Mouse (Mus musculus) midbrain, embryonic 10.5 days (tissue): ENCODE data around the gene Atp6v0e2. TPM values are rescaled to one million over a fixed set of nuclear protein-coding genes. Genes with fewer than 3 reads are reported as not detected.
A peak's percentile ranks its signal among the peaks of the same experiment; 100 is the strongest.

ENCODE experiments used
- DNase-seq: peaks from one replicate; pipeline ENCODE4 v3.0.0-alpha.2; 2017; ENCODE audit warnings: low spot score
- H3K27ac ChIP-seq: fragments of 300-500 bp; sonication (generic); replicated peaks from 2 replicates; pipeline ENCODE4 v1.5.1; 2016; ENCODE audit warnings: mild to moderate bottlenecking
- H3K27me3 ChIP-seq: fragments of 300-500 bp; sonication (generic); 2 replicates; pipeline ENCODE4 v1.6.1; 2016; ENCODE audit warnings: low read depth, mild to moderate bottlenecking; ENCODE audit not compliant: poor library complexity, severe bottlenecking
- H3K36me3 ChIP-seq: fragments of 300-500 bp; sonication (generic); 2 replicates; pipeline ENCODE4 v1.6.1; 2016; ENCODE audit warnings: mild to moderate bottlenecking, moderate library complexity
- H3K4me1 ChIP-seq: fragments of 300-500 bp; sonication (generic); 2 replicates; pipeline ENCODE4 v1.6.1; 2016
- H3K4me3 ChIP-seq: fragments of 300-500 bp; sonication (generic); 2 replicates; pipeline ENCODE4 v1.5.1; 2016; ENCODE audit warnings: mild to moderate bottlenecking, moderate library complexity
- H3K9me3 ChIP-seq: fragments of 300-500 bp; sonication (generic); replicated peaks from 2 replicates; pipeline ENCODE4 v1.6.1; 2016; ENCODE audit warnings: mild to moderate bottlenecking
- WGBS: fragments of 180-500 bp; shearing (Covaris S2); methylation state at CpG from one replicate; pipeline ENCODE4 v1.1.7; 2016; 5-methylcytosine and 5-hydroxymethylcytosine counted together
- polyA plus RNA-seq: library from polyadenylated mRNA; unstranded; fragments of >200 nt; fragmentation: Nextera tagmentation; extraction: Ambion mirVana; gene quantifications from 2 replicates; pipeline ENCODE4 v1.2.1, GENCODE M21; 2016

Gene Atp6v0e2
- polyA plus RNA-seq, 1 experiment from 2014 or later = 59.0 TPM

- DNase-seq = no peak
- Histone ChIP-seq H3K9me3 (no peaks in the 10 kb centered on the region), H3K4me1 (no peaks in the 10 kb centered on the region), H3K27me3 (no peaks in the 10 kb centered on the region), H3K27ac (no peak overlapping the region), H3K36me3 (peaks cover 23% of the 10 kb centered on the region), H3K4me3 (no peak overlapping the region)
- WGBS = 85% methylated on average over 5 of the region's 5 CpGs
Measured at GRCm38 (mm10) chr6:48545251-48545650, 7.8 kb downstream of the Atp6v0e2 start.

DNA sequence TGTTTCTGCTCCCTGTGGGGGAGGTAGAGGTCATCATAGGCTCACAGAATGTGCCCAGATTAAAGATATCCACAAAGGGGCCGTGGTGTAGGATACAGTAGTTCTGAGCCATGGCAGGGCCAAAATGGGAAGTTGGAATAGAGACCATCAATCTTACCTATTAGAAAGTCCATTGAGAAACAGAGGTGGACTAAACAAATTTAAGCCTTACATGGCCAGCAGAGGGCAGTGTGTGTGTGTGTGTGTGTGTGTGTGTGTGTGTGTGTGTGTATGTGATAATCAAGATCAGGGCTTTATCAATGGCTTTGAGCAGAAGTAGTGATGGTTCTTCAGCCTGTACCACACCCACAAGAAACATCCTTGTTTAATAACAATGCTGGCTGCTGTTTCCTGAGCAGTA, 8.9 kb downstream of the Atp6v0e2 start:
- Histone ChIP-seq H3K27ac (no peak overlapping the region), H3K4me3 (no peak overlapping the region), H3K27me3 (no peaks in the 10 kb centered on the region), H3K36me3 (peaks cover 13% of the 10 kb centered on the region), H3K4me1 (no peaks in the 10 kb centered on the region), H3K9me3 (no peaks in the 10 kb centered on the region)
- DNase-seq = peak; percentile 44
- WGBS = 58% methylated on average over 1 of the region's 1 CpGs

DNA sequence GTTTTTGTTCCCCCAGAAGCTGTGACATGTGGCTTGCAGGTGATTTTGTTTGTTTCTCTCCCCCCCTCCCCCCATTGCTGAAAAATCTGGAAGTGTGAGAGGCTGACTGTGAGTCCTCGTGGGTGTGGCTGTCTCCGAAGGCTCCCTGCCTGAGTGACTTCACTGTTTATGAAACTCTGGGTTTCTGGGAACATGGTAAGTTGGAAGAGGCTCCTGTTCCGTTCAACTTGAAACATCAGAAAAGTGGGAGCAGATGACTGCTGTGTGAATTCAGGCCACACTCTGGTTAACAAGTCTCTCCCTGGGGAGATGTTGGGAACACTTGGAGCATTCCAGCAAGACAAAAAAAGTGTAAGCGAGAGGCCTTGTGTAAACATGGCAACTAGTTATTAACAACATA, 9.4 kb downstream of the Atp6v0e2 start:
- Histone ChIP-seq H3K36me3 (peaks cover 7% of the 10 kb centered on the region), H3K9me3 (no peaks in the 10 kb centered on the region), H3K27me3 (no peaks in the 10 kb centered on the region), H3K4me1 (no peaks in the 10 kb centered on the region), H3K4me3 (no peak overlapping the region), H3K27ac (no peak overlapping the region)
- no peak for DNase-seq
- WGBS = 78% methylated on average over 4 of the region's 4 CpGs

- Histone ChIP-seq H3K9me3 (no peaks in the 10 kb centered on the region), H3K27ac (no peak overlapping the region), H3K4me1 (no peaks in the 10 kb centered on the region), H3K36me3 (no peaks in the 10 kb centered on the region), H3K27me3 (no peaks in the 10 kb centered on the region), H3K4me3 (no peak overlapping the region)
- no peak for DNase-seq
- 89% methylated on average over 6 of the region's 6 CpGs for WGBS
Measured at GRCm38 (mm10) chr6:48548314-48548713, 10.9 kb downstream of the Atp6v0e2 start.

- Histone ChIP-seq H3K9me3 (no peaks in the 10 kb centered on the region), H3K4me1 (peaks cover 21% of the 10 kb centered on the region), H3K27me3 (no peaks in the 10 kb centered on the region), H3K36me3 (peaks cover 13% of the 10 kb centered on the region), H3K27ac (no peak overlapping the region), H3K4me3 (no peak overlapping the region)
- WGBS = 65% methylated on average over 4 of the region's 4 CpGs
- DNase-seq = no peak
Measured at GRCm38 (mm10) chr6:48552918-48553317, 15.5 kb downstream of the Atp6v0e2 start.

DNA sequence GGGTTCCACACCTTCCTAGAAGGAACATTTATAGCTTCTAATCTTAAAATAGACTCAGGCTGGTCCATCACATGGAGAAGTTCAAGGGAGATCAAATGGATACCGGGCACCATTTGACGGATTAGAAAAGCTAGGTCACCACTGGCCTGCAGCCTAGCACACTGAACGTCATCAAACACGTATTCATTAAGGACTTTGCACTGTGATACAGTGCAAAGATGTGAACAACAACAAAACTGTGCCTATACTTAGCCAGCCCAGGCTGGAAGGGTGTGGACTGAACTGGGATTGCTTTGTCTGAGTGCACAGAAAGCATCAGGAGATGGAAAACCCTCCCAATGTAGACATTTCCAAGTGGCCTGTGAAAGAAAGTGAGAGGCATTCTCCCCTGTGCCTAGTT, 16.4 kb downstream of the Atp6v0e2 start:
- H3K27me3 ChIP-seq = no peaks in the 10 kb centered on the region
- WGBS = 87% methylated on average over 4 of the region's 4 CpGs
- no peaks in the 10 kb centered on the region for H3K9me3 ChIP-seq
- H3K4me1 ChIP-seq = peaks cover 21% of the 10 kb centered on the region
- peak overlapping the region; percentile 92 for H3K27ac ChIP-seq
- H3K36me3 ChIP-seq = peaks cover 19% of the 10 kb centered on the region
- DNase-seq = no peak
- peak overlapping the region; percentile 63 for H3K4me3 ChIP-seq

DNA sequence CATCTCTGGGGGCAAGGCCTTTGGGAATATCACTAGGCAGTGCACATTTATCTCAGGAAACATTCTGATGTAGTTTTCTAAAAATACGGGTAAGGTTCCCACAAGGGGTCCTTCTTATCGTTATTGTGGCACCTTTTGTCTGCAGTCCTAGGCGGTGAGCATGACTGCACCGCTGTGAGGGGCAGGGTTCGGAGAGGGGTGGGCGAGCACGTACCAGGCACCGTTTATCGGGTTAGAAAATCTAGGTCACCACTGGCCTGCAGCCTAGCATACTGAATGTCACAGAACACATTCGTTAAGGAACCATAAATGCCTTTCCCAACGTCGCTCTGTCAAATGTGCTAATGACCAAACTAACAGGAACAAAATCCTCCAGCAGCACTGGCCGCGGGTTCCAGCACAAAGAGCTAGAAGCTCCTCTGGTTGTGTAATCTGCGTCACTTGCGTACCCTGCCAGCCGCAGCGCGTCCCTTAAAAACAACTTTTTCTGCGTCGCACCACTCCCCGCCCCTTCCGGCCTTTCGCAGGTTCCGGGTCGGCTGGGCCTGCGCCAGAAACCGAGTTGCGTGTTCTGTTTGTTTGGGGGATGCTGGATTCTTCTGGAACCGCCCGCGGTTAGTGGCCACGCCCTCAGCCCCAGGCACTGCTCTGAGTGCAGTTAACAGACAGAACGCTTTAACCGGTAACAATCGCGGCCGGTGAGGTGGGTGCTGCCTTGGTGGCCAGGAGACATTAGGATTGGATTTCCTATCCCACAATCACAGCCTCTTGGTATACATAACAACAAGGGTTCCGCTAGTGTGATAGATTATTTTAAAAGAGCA, 17.1 kb downstream of the Atp6v0e2 start, which contains the start of gene Lrrc61:
Gene Lrrc61 (plus strand): TSS at position 517 of the 824 bp plus-strand sequence.
- peak; percentile 93 for DNase-seq
- no peaks in the 10 kb centered on the region for H3K9me3 ChIP-seq
- under 1% methylated on average over 39 of the region's 39 CpGs for WGBS
- no peaks in the 10 kb centered on the region for H3K27me3 ChIP-seq
- H3K4me3 ChIP-seq = peak within 1 kb of the TSS; percentile 63
- H3K27ac ChIP-seq = peak within 1 kb of the TSS; percentile 92
- H3K4me1 ChIP-seq = peaks cover 21% of the 10 kb centered on the region
- H3K36me3 ChIP-seq = peaks cover 25% of the 10 kb centered on the region

GRCm38 (mm10) chr6:48555104-48555890, 17.9 kb downstream of the Atp6v0e2 start:
- DNase-seq = peak; percentile 66
- Histone ChIP-seq H3K9me3 (no peaks in the 10 kb centered on the region), H3K27me3 (no peaks in the 10 kb centered on the region), H3K27ac (peak overlapping the region; percentile 92), H3K36me3 (peaks cover 27% of the 10 kb centered on the region), H3K4me1 (peaks cover 21% of the 10 kb centered on the region), H3K4me3 (peak overlapping the region; percentile 63)
- 31% methylated on average over 13 of the region's 14 CpGs for WGBS

DNA sequence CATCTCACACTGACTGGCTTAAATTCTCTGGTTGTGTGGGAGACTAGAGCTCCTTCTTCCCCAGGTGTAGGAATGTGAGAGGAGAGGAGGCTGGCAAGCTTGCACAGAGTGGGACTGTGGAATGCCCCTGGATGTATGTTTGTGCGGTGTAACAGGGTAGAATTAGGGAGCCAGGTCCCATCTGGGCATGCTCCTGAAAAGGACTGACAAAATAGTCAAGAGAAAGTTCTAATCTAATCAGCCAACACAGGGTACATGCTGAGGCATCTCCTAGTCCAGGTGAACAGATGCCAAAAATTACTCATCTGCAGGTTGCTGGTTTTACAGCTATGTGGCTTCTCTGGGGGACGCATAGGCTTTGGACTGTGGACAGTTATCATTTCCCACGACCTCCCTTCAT, 18.5 kb downstream of the Atp6v0e2 start:
- Histone ChIP-seq H3K4me3 (peak overlapping the region; percentile 63), H3K4me1 (peaks cover 21% of the 10 kb centered on the region), H3K36me3 (peaks cover 30% of the 10 kb centered on the region), H3K27ac (peak overlapping the region; percentile 92), H3K9me3 (no peaks in the 10 kb centered on the region), H3K27me3 (no peaks in the 10 kb centered on the region)
- 88% methylated on average over 3 of the region's 3 CpGs for WGBS
- no peak for DNase-seq

DNA sequence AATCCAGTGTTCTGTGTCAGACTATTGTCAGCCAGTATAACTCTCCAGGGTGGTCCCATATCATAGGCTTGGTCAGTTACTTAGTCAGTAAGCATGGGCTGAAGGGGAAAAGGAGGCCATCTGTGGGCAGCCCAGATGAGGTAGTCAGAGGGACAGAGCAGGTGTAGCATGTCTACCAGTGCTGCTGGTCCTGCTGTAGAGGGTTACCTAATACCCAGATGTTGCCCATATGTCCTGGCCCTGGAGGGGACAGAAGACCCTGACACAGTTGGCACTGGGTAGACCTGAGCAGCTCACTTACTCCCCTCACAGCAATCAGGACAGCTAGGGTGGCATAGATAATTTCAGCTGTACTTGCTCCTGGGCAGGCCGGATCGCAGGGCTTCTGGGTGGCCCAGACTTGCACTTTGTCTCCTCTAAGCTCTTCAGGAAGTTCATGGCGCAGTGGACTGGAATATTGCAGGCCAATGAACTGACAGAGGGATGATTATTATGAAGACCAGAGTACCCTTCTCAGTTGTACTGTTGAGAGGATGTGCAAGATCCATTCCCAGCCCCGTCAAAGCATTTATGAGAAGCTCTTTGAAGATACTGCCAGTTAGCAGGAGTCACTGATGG, 28.4 kb downstream of the Atp6v0e2 start:
- DNase-seq = no peak
- 94% methylated on average over 4 of the region's 4 CpGs for WGBS

GRCm38 (mm10) chr6:48566312-48566711, 28.9 kb downstream of the Atp6v0e2 start:
- Histone ChIP-seq H3K36me3 (peaks cover 69% of the 10 kb centered on the region), H3K27me3 (no peaks in the 10 kb centered on the region), H3K27ac (no peak overlapping the region), H3K4me1 (no peaks in the 10 kb centered on the region), H3K4me3 (no peak overlapping the region), H3K9me3 (no peaks in the 10 kb centered on the region)
- 95% methylated on average over 5 of the region's 5 CpGs for WGBS
- DNase-seq = no peak

More for the DNA sequence above, 28.4 kb downstream of the Atp6v0e2 start:
- Histone ChIP-seq H3K36me3 (peaks cover 72% of the 10 kb centered on the region), H3K9me3 (no peaks in the 10 kb centered on the region), H3K4me3 (no peak overlapping the region), H3K27ac (no peak overlapping the region), H3K4me1 (no peaks in the 10 kb centered on the region), H3K27me3 (no peaks in the 10 kb centered on the region)

- peaks cover 55% of the 10 kb centered on the region for H3K36me3 ChIP-seq
- no peak for DNase-seq
Measured at GRCm38 (mm10) chr6:48568036-48568984, 30.9 kb downstream of the Atp6v0e2 start.

More at GRCm38 (mm10) chr6:48568036-48568984, 30.9 kb downstream of the Atp6v0e2 start:
- 88% methylated on average over 21 of the region's 21 CpGs for WGBS
- Histone ChIP-seq H3K27ac (no peak overlapping the region), H3K4me1 (peaks cover 5% of the 10 kb centered on the region; the same call in 1 of the 2 replicates), H3K27me3 (no peaks in the 10 kb centered on the region), H3K9me3 (no peaks in the 10 kb centered on the region), H3K4me3 (no peak overlapping the region)
